Mouse (Mus musculus) retina, postnatal 1 day (tissue): ENCODE data around the gene Bcor.

Experiments used
- DNase-seq: peaks from one replicate; pipeline ENCODE4 v3.0.0-alpha.2; 2012

Gene Bcor

GRCm38 (mm10) chrX:12126408-12127105 is 33.6 kb downstream of the Bcor start:
- DNase-seq = no peak

GRCm38 (mm10) chrX:12124571-12124970 is 35.6 kb downstream of the Bcor start:
- no peak for DNase-seq

DNA sequence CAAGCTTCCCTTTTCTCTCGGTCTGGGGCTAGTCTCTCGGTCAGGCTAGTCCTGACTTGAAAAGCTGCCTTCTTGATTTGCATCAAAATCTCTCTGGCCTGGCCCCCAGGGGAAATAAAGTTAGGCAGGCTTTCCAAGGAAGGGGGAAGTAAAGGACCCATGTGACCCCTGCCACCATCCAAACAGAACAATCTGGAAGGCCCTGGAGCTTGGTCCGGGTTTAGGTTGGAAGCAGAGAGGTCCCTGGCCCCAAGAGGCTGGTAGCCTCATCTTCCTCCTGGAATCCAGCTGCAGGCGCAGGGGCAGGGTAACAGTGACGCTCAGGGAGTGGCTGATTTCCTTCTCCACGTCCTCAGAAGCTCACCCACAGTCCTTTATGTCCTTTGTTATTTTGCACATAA is 36.5 kb downstream of the Bcor start:
- no peak for DNase-seq

DNA sequence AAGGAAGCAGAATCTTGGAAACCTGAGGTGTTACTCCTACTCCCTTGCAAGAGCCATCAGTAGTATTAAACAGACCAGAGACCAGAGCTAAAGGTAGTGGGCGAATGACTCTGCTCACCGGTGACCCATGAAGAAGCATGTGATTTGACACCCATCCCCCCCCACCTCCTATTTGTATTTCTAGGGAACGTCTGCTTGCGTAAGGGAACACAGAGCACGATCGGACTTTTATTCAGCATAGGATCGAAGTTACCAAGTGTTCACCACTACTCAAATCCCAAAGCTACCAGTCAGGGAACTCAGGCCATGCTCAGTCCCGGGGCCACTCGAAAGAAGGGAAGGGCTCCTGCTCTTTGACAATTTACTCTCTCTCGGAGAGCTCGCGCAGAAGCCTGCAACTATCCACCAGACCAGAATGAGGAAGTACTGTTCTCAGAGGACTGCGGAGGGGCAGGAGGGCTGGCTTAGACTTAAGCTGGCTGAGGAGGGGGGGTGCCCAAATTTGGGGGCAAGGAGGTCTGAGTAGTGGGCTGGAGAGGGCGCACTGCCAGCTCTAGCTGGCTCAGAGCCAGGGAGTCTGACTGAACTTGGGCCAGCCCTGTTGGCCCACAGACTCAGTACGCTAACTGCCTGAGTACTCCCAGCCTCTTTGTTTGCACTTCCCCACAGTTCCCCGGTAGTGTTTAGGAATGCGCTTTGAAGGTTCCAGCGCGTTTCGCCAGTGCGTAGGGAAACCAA is 37.4 kb downstream of the Bcor start:
- DNase-seq = peak; percentile 74

- no peak for DNase-seq
Observed at GRCm38 (mm10) chrX:12119476-12119875, 40.7 kb downstream of the Bcor start.

- no peak for DNase-seq
Observed at GRCm38 (mm10) chrX:12116128-12116527, 44.0 kb downstream of the Bcor start.

DNA sequence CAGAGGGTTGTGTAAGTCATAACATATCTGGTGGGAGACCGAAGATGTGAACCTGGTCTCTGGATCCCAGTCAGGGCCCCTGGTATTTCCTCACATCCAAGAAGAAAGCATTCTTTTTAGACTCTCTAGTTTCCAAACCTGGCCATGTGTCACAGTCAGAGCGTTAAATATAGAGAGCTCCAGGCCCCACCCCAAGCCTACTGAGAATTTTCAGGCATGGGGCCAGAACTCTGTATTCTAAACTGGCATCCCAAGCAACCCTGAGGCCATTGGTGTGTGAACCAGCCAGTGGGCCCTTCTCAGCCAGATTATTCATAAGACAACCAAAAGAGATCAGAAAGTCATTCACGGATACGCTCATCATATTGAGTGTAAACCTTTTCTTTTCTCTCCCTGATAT is 48.0 kb downstream of the Bcor start:
- DNase-seq = no peak

DNA sequence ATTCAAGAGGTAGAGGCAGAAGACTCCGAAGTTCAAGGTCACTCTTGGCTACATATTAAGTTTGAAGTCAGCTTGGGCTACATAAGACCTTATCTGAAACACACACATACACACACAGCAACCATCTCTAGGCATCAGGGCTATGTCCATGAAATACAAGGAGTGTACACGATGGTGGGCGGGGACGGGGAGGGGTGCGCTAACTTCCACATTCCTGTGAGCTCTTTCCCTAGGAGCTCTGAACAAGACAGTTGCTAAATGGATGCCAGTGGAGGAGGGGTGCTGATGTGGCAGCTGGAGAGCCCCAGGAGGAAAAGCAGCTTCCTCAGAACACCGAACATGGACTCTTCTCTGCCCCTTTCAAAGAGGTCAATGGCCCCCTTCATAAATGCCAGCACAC is 49.6 kb downstream of the Bcor start:
- DNase-seq = no peak

- DNase-seq = peak; percentile 46
Observed at GRCm38 (mm10) chrX:12105358-12105757, 54.8 kb downstream of the Bcor start.

GRCm38 (mm10) chrX:12096783-12097526 is 63.2 kb downstream of the Bcor start:
- no peak for DNase-seq

GRCm38 (mm10) chrX:12093371-12093770 is 66.8 kb downstream of the Bcor start:
- no peak for DNase-seq

DNA sequence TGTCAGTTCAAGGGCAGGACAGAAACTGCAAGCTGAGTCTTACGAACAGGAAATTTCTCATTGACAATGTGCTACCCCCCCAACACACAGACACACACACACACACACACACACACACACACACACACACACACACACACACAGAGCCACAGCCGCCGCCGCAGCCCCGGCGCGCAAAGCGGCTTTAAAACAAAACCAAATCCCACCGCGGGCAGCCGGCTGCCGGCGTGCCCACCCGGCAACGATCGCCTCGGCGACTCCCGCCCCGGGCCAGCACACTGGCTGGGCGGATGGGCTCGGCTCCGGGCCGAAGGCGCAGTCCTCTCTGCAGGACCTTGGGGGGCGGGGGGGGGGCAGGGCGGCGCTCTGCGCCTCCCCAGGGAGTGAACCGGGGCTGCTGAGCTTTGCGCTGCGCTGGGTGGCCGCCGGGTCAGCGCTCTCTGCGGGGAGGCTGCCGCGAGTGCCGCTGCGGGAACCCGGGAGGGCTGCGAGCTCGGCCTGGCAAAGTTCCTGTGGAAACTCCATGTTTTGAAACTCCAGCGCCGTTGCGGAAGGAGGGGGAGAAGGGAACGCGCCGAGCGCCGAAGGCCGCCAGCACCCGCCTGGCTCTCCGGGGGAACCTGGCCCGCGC is 68.6 kb downstream of the Bcor start:
- peak; percentile 69 for DNase-seq

DNA sequence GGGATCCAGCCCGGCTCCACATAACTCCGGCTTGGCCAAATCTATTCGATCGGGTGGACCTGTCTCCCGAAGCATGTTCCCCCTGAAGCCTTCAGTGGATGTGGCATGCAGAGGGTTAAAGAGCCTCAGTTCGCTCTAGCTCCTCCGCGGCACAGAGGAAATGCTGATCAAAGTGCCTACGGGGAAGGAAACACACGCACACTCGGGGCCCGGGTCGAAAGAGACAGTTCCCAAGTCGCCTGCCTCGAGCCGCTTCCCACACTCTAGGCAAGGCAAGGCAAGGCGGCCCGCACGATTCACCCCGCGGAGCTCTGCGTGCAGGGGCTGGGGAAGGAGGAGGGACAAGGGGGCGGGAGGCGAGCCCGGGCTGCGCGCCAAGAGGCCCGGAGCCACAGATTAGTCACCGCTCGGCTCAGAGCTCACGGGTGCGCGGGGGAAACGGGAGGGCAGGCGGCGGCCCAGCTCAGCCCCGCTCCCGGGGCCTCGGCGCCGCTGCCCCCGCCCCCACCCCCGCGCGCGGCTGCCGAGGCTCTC is 69.2 kb downstream of the Bcor start:
- DNase-seq = peak; percentile 87

DNA sequence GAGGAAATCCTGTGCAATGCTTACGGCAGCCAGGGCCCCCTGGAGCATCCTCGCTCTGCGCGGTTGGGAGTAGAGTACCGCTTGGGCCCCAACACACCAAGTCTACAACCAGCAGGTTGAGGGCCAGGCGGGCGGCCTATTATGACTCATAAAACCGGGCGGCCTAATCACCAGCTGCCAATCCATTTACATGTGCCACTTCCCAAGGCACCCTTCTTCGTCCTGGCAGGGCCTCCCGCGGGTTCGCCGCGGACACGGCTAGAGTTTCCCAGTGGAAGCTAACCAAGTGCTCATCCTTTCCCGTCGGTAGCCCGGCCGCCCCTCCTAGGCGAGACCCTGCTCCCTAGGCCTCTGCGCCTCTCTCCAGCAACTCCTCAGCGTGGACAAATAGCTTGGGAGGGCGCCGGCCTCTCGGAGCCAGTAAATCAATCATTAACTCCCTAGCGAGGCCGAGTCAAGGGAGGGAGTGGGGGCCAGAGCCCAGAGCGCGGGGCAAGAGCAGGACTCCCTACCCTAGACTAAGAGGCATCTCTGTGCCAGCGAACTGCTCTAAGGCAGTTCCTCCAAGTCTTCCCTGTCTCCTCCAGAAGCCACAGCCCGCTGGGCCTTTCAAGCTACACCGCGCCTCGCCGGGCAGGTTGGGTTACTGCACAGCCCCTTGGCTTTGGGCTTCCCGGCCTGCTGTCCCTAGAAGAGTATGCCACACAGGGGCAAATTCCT is 69.8 kb downstream of the Bcor start:
- DNase-seq = peak; percentile 68

GRCm38 (mm10) chrX:12089353-12090081 is 70.6 kb downstream of the Bcor start:
- peak; percentile 81 for DNase-seq

- DNase-seq = no peak
Observed at GRCm38 (mm10) chrX:12089027-12089340, 71.2 kb downstream of the Bcor start.

DNA sequence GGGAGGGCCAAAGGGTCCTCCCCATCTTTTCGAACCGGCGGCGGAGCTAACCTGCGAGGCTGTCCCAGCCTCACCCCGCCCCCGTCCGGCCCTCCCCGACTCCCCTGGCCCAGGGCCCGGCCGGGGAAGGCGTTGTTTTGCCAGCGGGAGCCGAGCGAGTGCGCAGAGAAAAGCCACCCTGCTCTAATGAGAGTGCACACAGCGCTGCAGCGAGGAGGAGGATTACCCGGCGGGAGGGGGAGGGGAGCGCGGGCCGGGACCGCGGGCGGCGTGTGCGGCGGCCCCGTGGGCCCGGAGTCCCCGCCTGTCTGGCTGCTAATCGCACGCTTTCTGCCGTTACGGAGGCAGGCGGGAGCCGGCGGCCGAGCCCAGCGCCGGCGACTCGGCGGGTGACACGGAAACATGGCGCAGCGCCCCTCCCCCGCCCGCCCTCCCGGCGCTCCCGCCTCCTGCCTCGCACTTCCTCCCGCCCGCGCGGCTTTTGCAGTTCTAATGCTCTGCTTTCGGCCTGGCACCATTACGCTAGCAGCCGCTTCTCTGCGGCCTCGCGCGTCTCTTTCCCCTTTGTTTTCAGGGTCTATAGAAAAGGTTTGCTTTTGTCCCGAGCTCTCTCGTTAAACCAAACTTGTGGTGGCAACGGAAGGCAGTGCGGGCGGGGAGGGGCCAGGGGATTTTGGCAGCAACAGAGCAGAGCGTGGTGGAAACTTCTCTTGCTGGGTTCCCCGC is 71.7 kb downstream of the Bcor start:
- peak; percentile 86 for DNase-seq

GRCm38 (mm10) chrX:12087511-12088300 is 72.4 kb downstream of the Bcor start:
- peak; percentile 62 for DNase-seq

DNA sequence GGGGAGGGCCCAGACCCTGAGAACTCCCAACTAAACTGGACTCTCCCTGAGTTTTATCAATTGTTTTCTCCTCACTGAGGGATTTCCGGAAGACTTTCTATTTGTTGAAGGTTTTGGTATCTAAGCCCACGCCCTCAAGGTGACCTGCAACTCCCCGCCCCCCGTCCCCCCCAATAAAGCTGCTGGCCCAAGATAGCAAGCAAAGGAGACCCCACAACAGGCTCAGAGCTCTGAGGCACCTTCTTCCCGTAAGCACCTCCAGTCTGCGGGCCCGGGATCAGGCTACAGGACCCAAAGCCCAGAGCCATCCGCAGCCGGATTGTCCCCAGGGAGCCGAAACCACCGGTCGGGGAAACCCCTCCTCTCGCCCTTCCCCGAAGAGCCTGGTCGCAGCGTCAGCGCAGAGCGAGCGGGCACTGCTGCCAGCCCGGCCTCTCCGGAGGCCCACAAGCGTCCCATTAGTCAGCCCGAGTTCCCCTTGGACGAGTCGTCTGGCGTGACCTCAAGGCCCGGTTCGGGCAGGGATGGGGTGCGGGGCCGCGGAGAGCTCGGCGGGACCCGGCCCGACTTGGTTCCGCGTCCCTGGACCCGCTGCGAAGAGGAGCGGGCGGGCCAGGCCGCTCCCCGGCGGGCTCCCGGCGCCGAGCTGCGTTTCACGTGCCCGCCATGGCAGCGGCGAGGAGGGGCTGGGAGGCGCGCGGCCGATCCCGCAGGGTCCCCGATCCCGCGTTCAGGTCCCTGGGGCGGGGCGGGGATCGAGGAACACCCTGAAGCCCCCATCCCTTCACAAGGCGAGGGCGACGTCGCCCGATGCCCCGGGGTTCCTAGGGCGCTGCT is 73.3 kb downstream of the Bcor start:
- peak; percentile 59 for DNase-seq
